Mouse (Mus musculus) small intestine, adult 2 months (tissue): ENCODE measurements around the gene Mei4.

Experiments used
- CTCF ChIP-seq: fragments of 200-500 bp; IDR thresholded peaks from 2 replicates; pipeline ENCODE4 v1.5.1; 2012; ENCODE audit warnings: low read depth, mild to moderate bottlenecking, control low read depth, inconsistent platforms, low read length, moderate library complexity, mixed read lengths; ENCODE audit not compliant: insufficient replicate concordance, insufficient read length; ENCODE audit errors: extremely low read depth
- POLR2A ChIP-seq: fragments of 200-500 bp; IDR thresholded peaks from 2 replicates; pipeline ENCODE4 v1.6.1; 2012; ENCODE audit warnings: low read depth, mild to moderate bottlenecking, control low read depth, inconsistent platforms, low read length, moderate library complexity

GRCm38 (mm10) chr9:81940533-81940932 lies 77.1 kb downstream of the Mei4 start:
- no peak for TF ChIP-seq CTCF
- TF ChIP-seq POLR2A: no peak
